Mouse (Mus musculus) heart, embryonic 16.5 days (tissue): ENCODE measurements around the gene Hip1. TPM values are rescaled to one million over a fixed set of nuclear protein-coding genes. Genes with fewer than 3 reads are reported as not detected.
A peak's percentile ranks its signal among the peaks of the same experiment; 100 is the strongest.
"Not testable (repeated sequence)": the region's sequence is repeated elsewhere in the genome, so short reads cannot be mapped to it uniquely, and the experiment has no call there.

Experiments
- ATAC-seq: fragments of 200-750 bp; cut with Nextera tagmentation; replicated peaks from 2 replicates; pipeline ENCODE4 v1.8.0; 2017; ENCODE audit warnings: moderate number of reproducible peaks; ENCODE audit not compliant: insufficient read depth, low FRiP score; ENCODE audit errors: extremely low read depth
- H3K27ac ChIP-seq: fragments of 300-500 bp; sonication (generic); 2 replicates; pipeline ENCODE4 v1.5.1; 2014; ENCODE audit warnings: mild to moderate bottlenecking, low read length, control low read depth, moderate library complexity
- H3K27me3 ChIP-seq: fragments of 300-500 bp; sonication (generic); 2 replicates; pipeline ENCODE4 v1.6.1; 2014; ENCODE audit warnings: low read length, mixed read lengths; ENCODE audit not compliant: control insufficient read depth, insufficient read depth
- H3K36me3 ChIP-seq: fragments of 300-500 bp; sonication (generic); 2 replicates; pipeline ENCODE4 v1.6.1; 2014; ENCODE audit not compliant: control insufficient read depth, insufficient read depth
- H3K4me1 ChIP-seq: fragments of 300-500 bp; sonication (generic); 2 replicates; pipeline ENCODE4 v1.6.1; 2014; ENCODE audit warnings: low read length, mixed read lengths; ENCODE audit not compliant: control insufficient read depth, insufficient read depth
- H3K4me2 ChIP-seq: fragments of 300-500 bp; sonication (generic); 2 replicates; pipeline ENCODE4 v1.6.1; 2014; ENCODE audit warnings: low read depth, mild to moderate bottlenecking, control low read depth, low read length
- H3K4me3 ChIP-seq: fragments of 300-500 bp; sonication (generic); 2 replicates; pipeline ENCODE4 v1.5.1; 2014; ENCODE audit warnings: mild to moderate bottlenecking, control low read depth, low read length
- H3K9ac ChIP-seq: fragments of 300-500 bp; sonication (generic); 2 replicates; pipeline ENCODE4 v1.6.1; 2014; ENCODE audit warnings: low read length, control low read depth
- H3K9me3 ChIP-seq: fragments of 300-500 bp; sonication (generic); replicated peaks from 2 replicates; pipeline ENCODE4 v1.6.1; 2016; ENCODE audit warnings: low read length; ENCODE audit not compliant: control insufficient read depth
- WGBS: fragments of 180-500 bp; shearing (Covaris S2); extraction: QIAGEN DNeasy Blood & Tissue Kit; methylation state at CpG from one replicate; pipeline ENCODE4 v1.1.7; 2014; 5-methylcytosine and 5-hydroxymethylcytosine counted together
- polyA plus RNA-seq: library from polyadenylated mRNA; unstranded; fragments of >200 nt; fragmentation: Nextera tagmentation; extraction: Ambion mirVana; gene quantifications from 2 replicates; pipeline ENCODE4 v1.2.1, GENCODE M21; 2015

The Hip1 gene
- polyA plus RNA-seq, 1 experiment from 2014 or later, result 20.3 TPM

- Histone ChIP-seq H3K9me3 (no peaks in the 10 kb centered on the region), H3K27ac (peak overlapping the region; percentile 82), H3K27me3 (no peaks in the 10 kb centered on the region), H3K36me3 (no peaks in the 10 kb centered on the region), H3K4me2 (peak overlapping the region; percentile 83), H3K4me3 (peak overlapping the region; percentile 73), H3K4me1 (peaks cover 8% of the 10 kb centered on the region; the same call in 1 of the 2 replicates), H3K9ac (peak overlapping the region; percentile 75)
- peak; percentile 81 for ATAC-seq
- 1% methylated on average over 52 of the region's 59 CpGs for WGBS
Measured at GRCm38 (mm10) chr5:135488881-135489694, 55.8 kb downstream of the Hip1 start.

GRCm38 (mm10) chr5:135488222-135488880 is 56.6 kb downstream of the Hip1 start:
- Histone ChIP-seq H3K4me1 (peaks cover 8% of the 10 kb centered on the region; the same call in 1 of the 2 replicates), H3K9ac (peak overlapping the region; percentile 75), H3K4me2 (peak overlapping the region; percentile 83), H3K4me3 (peak overlapping the region; percentile 73), H3K27me3 (no peaks in the 10 kb centered on the region), H3K27ac (peak overlapping the region; percentile 82), H3K36me3 (no peaks in the 10 kb centered on the region), H3K9me3 (no peaks in the 10 kb centered on the region)
- WGBS, result 2% methylated on average over 19 of the region's 19 CpGs
- no peak for ATAC-seq

- H3K27ac ChIP-seq, result no peak overlapping the region
- H3K9ac ChIP-seq, result no peak overlapping the region
- H3K4me3 ChIP-seq, result no peak overlapping the region
- 64% methylated on average over 3 of the region's 3 CpGs for WGBS
- H3K9me3 ChIP-seq, result no peaks in the 10 kb centered on the region
- no peaks in the 10 kb centered on the region for H3K27me3 ChIP-seq
- H3K4me2 ChIP-seq, result no peak overlapping the region
- no peaks in the 10 kb centered on the region for H3K36me3 ChIP-seq
- peaks cover 8% of the 10 kb centered on the region; the same call in 1 of the 2 replicates for H3K4me1 ChIP-seq
- ATAC-seq, result no peak
Measured at GRCm38 (mm10) chr5:135485289-135485688, 59.6 kb downstream of the Hip1 start.

GRCm38 (mm10) chr5:135483865-135484264 is 61.1 kb downstream of the Hip1 start:
- ATAC-seq, H3K27ac ChIP-seq, H3K27me3 ChIP-seq, H3K9ac ChIP-seq, H3K9me3 ChIP-seq, H3K4me3 ChIP-seq, H3K4me2 ChIP-seq, H3K36me3 ChIP-seq, H3K4me1 ChIP-seq: not testable (repeated sequence)
- 87% methylated on average over 6 of the region's 6 CpGs for WGBS

GRCm38 (mm10) chr5:135478877-135479600 is 65.9 kb downstream of the Hip1 start:
- no peaks in the 10 kb centered on the region for H3K36me3 ChIP-seq
- H3K9ac ChIP-seq, result no peak overlapping the region
- no peak overlapping the region for H3K27ac ChIP-seq
- no peak overlapping the region for H3K4me2 ChIP-seq
- H3K27me3 ChIP-seq, result no peaks in the 10 kb centered on the region
- H3K9me3 ChIP-seq, result no peaks in the 10 kb centered on the region
- WGBS, result 77% methylated on average over 12 of the region's 12 CpGs
- H3K4me3 ChIP-seq, result no peak overlapping the region
- H3K4me1 ChIP-seq, result peaks cover 4% of the 10 kb centered on the region
- no peak for ATAC-seq

GRCm38 (mm10) chr5:135476199-135476598 is 68.7 kb downstream of the Hip1 start:
- Histone ChIP-seq H3K27ac (no peak overlapping the region), H3K9ac (no peak overlapping the region), H3K27me3 (no peaks in the 10 kb centered on the region), H3K36me3 (no peaks in the 10 kb centered on the region), H3K4me1 (peaks cover 4% of the 10 kb centered on the region), H3K4me2 (no peak overlapping the region), H3K9me3 (no peaks in the 10 kb centered on the region), H3K4me3 (no peak overlapping the region)
- 79% methylated on average over 5 of the region's 5 CpGs for WGBS
- no peak for ATAC-seq

- H3K4me1 ChIP-seq, result no peaks in the 10 kb centered on the region
- H3K36me3 ChIP-seq, result peaks cover 2% of the 10 kb centered on the region
- no peak overlapping the region for H3K4me2 ChIP-seq
- no peak overlapping the region for H3K27ac ChIP-seq
- no peak overlapping the region for H3K4me3 ChIP-seq
- H3K9ac ChIP-seq, result no peak overlapping the region
- H3K9me3 ChIP-seq, result no peaks in the 10 kb centered on the region
- H3K27me3 ChIP-seq, result no peaks in the 10 kb centered on the region
- WGBS, result 85% methylated on average over 6 of the region's 6 CpGs
- no peak for ATAC-seq
Measured at GRCm38 (mm10) chr5:135472405-135472804, 72.5 kb downstream of the Hip1 start.

GRCm38 (mm10) chr5:135471747-135472146 is 73.2 kb downstream of the Hip1 start:
- peaks cover 4% of the 10 kb centered on the region for H3K36me3 ChIP-seq
- no peaks in the 10 kb centered on the region for H3K4me1 ChIP-seq
- no peaks in the 10 kb centered on the region for H3K27me3 ChIP-seq
- ATAC-seq, result no peak
- H3K9me3 ChIP-seq, result no peaks in the 10 kb centered on the region
- H3K9ac ChIP-seq, result no peak overlapping the region
- 96% methylated on average over 4 of the region's 4 CpGs for WGBS
- no peak overlapping the region for H3K27ac ChIP-seq
- no peak overlapping the region for H3K4me3 ChIP-seq
- no peak overlapping the region for H3K4me2 ChIP-seq

- no peak overlapping the region for H3K4me2 ChIP-seq
- no peak for ATAC-seq
- 84% methylated on average over 6 of the region's 6 CpGs for whole genome bisulfite sequencing
- H3K9ac ChIP-seq, result no peak overlapping the region
- no peak overlapping the region for H3K27ac ChIP-seq
- H3K4me3 ChIP-seq, result no peak overlapping the region
- no peaks in the 10 kb centered on the region for H3K4me1 ChIP-seq
- peaks cover 4% of the 10 kb centered on the region for H3K36me3 ChIP-seq
- no peaks in the 10 kb centered on the region for H3K9me3 ChIP-seq
- no peaks in the 10 kb centered on the region for H3K27me3 ChIP-seq
Measured at GRCm38 (mm10) chr5:135468280-135468679, 76.6 kb downstream of the Hip1 start.
